Mouse (Mus musculus): Measurements from ENCODE around the gene Tpst1.

DNA sequence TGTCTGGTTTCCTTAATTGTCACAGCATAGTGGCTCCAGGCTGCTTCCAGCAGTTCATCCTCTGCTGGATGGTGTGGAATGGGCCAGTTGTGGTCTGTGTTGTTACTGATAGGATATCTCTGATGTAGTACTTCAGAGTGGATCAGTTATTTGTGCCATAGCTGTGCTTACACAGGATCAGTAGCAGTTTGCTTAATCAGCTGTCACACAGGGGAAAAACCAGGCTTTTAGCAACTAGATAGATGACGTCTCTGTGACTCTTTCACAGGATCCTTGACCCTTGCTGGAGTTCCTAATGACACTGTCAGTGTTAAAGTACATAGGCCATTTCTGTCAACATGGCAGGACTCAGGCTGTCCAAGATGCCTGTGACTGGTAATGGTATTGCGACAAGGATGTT lies 39.3 kb upstream of the Tpst1 start:
- TF ChIP-seq CTCF (IDR thresholded peaks at IDR 0.05; ENCODE audit: control insufficient read depth, insufficient read depth, insufficient read length), result no peak
- TF ChIP-seq MAX (IDR thresholded peaks at IDR 0.05), result no peak
- no peak for TF ChIP-seq MYOD1 (IDR thresholded peaks at IDR 0.05; ENCODE audit: control insufficient read depth, insufficient read length, low read depth)
- TF ChIP-seq USF1 (IDR thresholded peaks at IDR 0.05; ENCODE audit: low read depth), result no peak
- no peak for TF ChIP-seq CEBPB (IDR thresholded peaks at IDR 0.05; ENCODE audit: low read depth)
- no peak for TF ChIP-seq MYOG (IDR thresholded peaks at IDR 0.05; ENCODE audit: control insufficient read depth, extremely low read depth, insufficient read length)
